Mouse (Mus musculus) embryonic facial prominence, embryonic 14.5 days (tissue): ENCODE measurements around the gene Dnah7c. TPM values are rescaled to one million over a fixed set of nuclear protein-coding genes. Genes with fewer than 3 reads are reported as not detected.
"Not testable (repeated sequence)": the region's sequence is repeated elsewhere in the genome, so short reads cannot be mapped to it uniquely, and the experiment has no call there.

Experiments used
- ATAC-seq: fragments of 200-750 bp; cut with Nextera tagmentation; 2 replicates; pipeline ENCODE4 v1.8.0; 2017; ENCODE audit warnings: low read depth, moderate number of reproducible peaks, moderate TSS enrichment
- DNase-seq: peaks from one replicate; pipeline ENCODE4 v3.0.0-alpha.2; 2015; ENCODE audit warnings: low spot score
- H3K27ac ChIP-seq: fragments of 300-500 bp; sonication (generic); replicated peaks from 2 replicates; pipeline ENCODE4 v1.5.1; 2014; ENCODE audit warnings: low read depth, mild to moderate bottlenecking, low read length, moderate library complexity
- H3K27me3 ChIP-seq: fragments of 300-500 bp; sonication (generic); replicated peaks from 2 replicates; pipeline ENCODE4 v1.6.1; 2014; ENCODE audit warnings: low read length; ENCODE audit not compliant: control insufficient read depth, insufficient read depth
- H3K36me3 ChIP-seq: fragments of 300-500 bp; sonication (generic); 2 replicates; pipeline ENCODE4 v1.6.1; 2014; ENCODE audit warnings: low read length, mixed read lengths; ENCODE audit not compliant: control insufficient read depth, insufficient read depth
- H3K4me1 ChIP-seq: fragments of 300-500 bp; sonication (generic); 2 replicates; pipeline ENCODE4 v1.6.1; 2014; ENCODE audit warnings: antibody characterized with exemption, low read length; ENCODE audit not compliant: control insufficient read depth, insufficient read depth
- H3K4me2 ChIP-seq: fragments of 300-500 bp; sonication (generic); 2 replicates; pipeline ENCODE4 v1.6.1; 2014; ENCODE audit warnings: low read depth, mild to moderate bottlenecking, low read length, moderate library complexity, mixed read lengths
- H3K4me3 ChIP-seq: fragments of 300-500 bp; sonication (generic); 2 replicates; pipeline ENCODE4 v1.5.1; 2014; ENCODE audit warnings: low read depth, mild to moderate bottlenecking, low read length
- H3K9ac ChIP-seq: fragments of 300-500 bp; sonication (generic); 2 replicates; pipeline ENCODE4 v1.6.1; 2014; ENCODE audit warnings: low read depth, mild to moderate bottlenecking, low read length, moderate library complexity, mixed read lengths
- H3K9me3 ChIP-seq: fragments of 300-500 bp; sonication (generic); 2 replicates; pipeline ENCODE4 v1.6.1; 2016; ENCODE audit warnings: low read length; ENCODE audit not compliant: control insufficient read depth
- WGBS: fragments of 180-500 bp; shearing (Covaris S2); extraction: QIAGEN DNeasy Blood & Tissue Kit; methylation state at CpG from one replicate; pipeline ENCODE4 v1.1.7; 2014; 5-methylcytosine and 5-hydroxymethylcytosine counted together
- polyA plus RNA-seq: library from polyadenylated mRNA; unstranded; fragments of >200 nt; fragmentation: Nextera tagmentation; extraction: Ambion mirVana; gene quantifications from 2 replicates; pipeline ENCODE4 v1.2.1, GENCODE M21; 2014

The Dnah7c gene
- polyA plus RNA-seq, 1 experiment from 2014 or later: 0.18 TPM

DNA sequence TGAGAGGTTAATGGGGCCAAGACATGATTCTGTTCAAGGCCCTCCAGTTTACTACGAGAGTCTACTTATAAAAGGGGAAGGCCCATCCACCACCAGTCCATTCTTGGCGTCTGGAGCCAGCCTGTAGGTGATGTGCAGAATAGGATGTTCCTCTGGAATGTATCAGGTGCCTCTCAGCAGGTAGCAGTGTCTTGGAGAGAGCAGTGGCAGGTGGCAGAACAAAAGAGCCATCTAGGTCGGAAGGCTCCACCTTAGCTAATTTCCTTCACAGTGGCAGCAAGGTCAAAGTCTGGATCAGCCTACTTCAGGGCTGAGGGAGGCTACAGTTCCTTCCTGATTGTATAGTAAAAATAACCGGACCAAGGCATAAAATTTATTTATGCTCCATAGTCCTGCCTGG lies 224.4 kb downstream of the Dnah7c start:
- H3K4me3 ChIP-seq, H3K4me1 ChIP-seq, H3K9me3 ChIP-seq, H3K9ac ChIP-seq, H3K27ac ChIP-seq, H3K36me3 ChIP-seq, ATAC-seq, DNase-seq, H3K4me2 ChIP-seq, H3K27me3 ChIP-seq: not testable (repeated sequence)
- WGBS: 88% methylated on average over 4 of the region's 4 CpGs

DNA sequence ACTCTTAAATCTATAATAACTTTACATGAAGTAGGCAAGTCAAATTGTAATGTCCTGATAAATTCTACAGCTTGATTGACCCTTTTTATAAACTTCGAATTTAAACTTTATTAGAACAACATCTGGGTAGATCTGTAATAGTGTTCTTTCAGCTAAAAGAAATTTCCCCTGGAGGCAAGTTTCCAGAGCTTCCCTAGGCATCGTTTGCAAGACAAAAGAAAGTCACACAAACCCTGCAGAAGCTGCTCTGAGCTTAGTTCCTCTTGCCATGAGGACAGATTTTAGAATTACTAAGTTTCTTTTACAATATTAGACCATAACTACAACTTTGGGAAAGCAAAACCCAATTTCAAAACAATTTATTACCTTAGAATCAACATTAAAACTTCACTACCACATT lies 227.3 kb downstream of the Dnah7c start:
- ATAC-seq, H3K27ac ChIP-seq, H3K27me3 ChIP-seq, H3K9ac ChIP-seq, H3K4me2 ChIP-seq, H3K4me1 ChIP-seq, H3K4me3 ChIP-seq, H3K9me3 ChIP-seq, DNase-seq, H3K36me3 ChIP-seq: not testable (repeated sequence)
- 43% methylated on average over 2 of the region's 2 CpGs for WGBS

DNA sequence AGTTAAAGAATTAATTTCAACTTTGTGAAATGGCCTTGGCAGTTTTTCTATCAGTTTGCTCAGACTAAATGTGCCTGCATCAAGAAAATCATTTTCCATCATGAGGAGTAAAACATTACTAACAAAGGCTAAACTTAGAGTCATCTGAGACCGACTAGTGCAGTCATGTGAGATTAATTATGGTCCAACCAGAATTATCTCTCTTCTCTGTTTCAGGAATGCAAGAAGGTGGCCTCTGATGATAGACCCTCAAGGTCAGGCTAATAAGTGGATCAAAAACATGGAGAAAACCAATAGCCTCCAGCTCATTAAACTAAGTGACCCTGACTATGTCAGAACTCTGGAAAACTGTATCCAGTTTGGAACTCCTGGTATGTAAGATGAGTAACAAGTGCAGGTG lies 299.4 kb downstream of the Dnah7c start:
- H3K27me3 ChIP-seq, H3K4me1 ChIP-seq, H3K9ac ChIP-seq, DNase-seq, H3K4me2 ChIP-seq, H3K27ac ChIP-seq, ATAC-seq, H3K36me3 ChIP-seq, H3K4me3 ChIP-seq, H3K9me3 ChIP-seq: not testable (repeated sequence)
- 25% methylated on average over 1 of the region's 1 CpGs for WGBS

DNA sequence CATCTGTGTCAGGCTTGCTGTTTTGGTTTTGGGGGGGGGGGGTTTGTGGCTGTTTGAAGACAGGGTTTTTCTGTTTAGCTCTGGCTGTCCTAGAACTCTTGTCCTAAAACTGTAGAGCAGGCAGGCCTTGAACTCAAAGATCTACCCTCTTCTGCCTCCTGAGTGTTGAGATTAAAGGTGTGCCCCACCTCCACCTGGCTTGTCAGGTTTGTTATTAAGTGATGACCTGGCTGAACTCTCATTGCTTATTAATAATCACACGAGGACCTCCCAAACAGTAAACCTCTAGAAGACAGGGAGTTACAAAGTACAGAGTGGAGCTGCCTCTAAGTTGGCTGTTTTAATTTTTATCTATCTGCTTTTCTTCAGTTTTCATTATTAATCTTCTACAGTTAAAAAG lies 299.9 kb downstream of the Dnah7c start:
- WGBS: 59% methylated on average over 1 of the region's 1 CpGs
- H3K9me3 ChIP-seq: no peaks in the 10 kb centered on the region
- H3K9ac ChIP-seq: no peak overlapping the region
- H3K36me3 ChIP-seq: no peaks in the 10 kb centered on the region
- H3K4me2 ChIP-seq: no peak overlapping the region
- H3K27me3 ChIP-seq: no peaks in the 10 kb centered on the region
- no peaks in the 10 kb centered on the region for H3K4me1 ChIP-seq
- DNase-seq (no peak), ATAC-seq (no peak)
- H3K4me3 ChIP-seq: no peak overlapping the region
- no peak overlapping the region for H3K27ac ChIP-seq

DNA sequence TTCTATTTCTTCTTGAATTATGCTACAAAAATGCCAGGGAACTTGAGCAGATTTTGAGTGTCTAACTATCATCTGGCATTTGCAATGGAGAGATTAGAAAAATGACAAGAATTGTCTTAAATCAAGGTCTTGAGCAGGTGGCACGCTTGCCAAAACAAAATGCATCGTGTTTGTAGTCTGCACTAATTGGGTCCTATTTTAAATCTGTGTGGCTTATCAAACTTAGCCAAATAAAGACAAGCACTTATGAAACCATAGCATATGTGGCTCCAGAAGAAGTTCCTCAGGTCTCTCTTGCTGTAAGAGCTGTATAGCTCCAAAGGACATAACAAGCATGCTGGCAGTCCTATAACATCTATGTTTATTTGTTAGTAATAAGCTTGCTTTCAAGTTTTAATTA lies 300.3 kb downstream of the Dnah7c start:
- WGBS: 80% methylated on average over 2 of the region's 2 CpGs
- H3K4me3 ChIP-seq, ATAC-seq, H3K4me1 ChIP-seq, H3K27me3 ChIP-seq, H3K9me3 ChIP-seq, DNase-seq, H3K36me3 ChIP-seq, H3K27ac ChIP-seq, H3K4me2 ChIP-seq, H3K9ac ChIP-seq: not testable (repeated sequence)

- not testable (repeated sequence) for H3K27me3 ChIP-seq, H3K4me2 ChIP-seq, H3K36me3 ChIP-seq, H3K9me3 ChIP-seq, H3K27ac ChIP-seq, H3K9ac ChIP-seq, H3K4me1 ChIP-seq, DNase-seq, ATAC-seq, H3K4me3 ChIP-seq
- 88% methylated on average over 3 of the region's 3 CpGs for WGBS
Observed at GRCm38 (mm10) chr1:46729731-46730130, 304.3 kb downstream of the Dnah7c start.

GRCm38 (mm10) chr1:46733405-46734106 lies 308.2 kb downstream of the Dnah7c start:
- DNase-seq, H3K4me1 ChIP-seq, H3K4me3 ChIP-seq, H3K27me3 ChIP-seq, H3K9me3 ChIP-seq, H3K27ac ChIP-seq, ATAC-seq, H3K9ac ChIP-seq, H3K36me3 ChIP-seq, H3K4me2 ChIP-seq: not testable (repeated sequence)
- 72% methylated on average over 2 of the region's 2 CpGs for WGBS

DNA sequence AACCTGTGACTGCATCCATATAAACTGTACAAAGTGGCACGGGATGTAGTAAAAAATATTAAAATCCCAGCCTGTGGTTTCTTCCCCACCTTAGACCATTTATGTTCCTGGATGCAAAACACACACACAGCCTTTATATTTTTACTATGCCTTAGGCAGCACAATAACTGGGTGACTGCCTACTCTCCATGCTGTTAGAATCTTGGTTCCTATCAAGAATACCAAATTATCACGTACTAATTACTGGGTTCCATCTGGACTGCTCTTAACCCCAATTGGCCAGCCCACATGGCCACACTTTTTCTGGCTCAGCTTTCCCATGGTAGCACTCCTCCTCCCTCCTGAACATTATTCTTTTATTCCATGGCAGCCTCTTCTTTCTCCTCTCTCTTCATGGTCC lies 309.1 kb downstream of the Dnah7c start:
- not testable (repeated sequence) for H3K4me1 ChIP-seq, H3K27ac ChIP-seq, H3K4me2 ChIP-seq, H3K9ac ChIP-seq, H3K27me3 ChIP-seq, H3K9me3 ChIP-seq, H3K36me3 ChIP-seq, DNase-seq, H3K4me3 ChIP-seq, ATAC-seq
- 80% methylated on average over 2 of the region's 2 CpGs for WGBS

DNA sequence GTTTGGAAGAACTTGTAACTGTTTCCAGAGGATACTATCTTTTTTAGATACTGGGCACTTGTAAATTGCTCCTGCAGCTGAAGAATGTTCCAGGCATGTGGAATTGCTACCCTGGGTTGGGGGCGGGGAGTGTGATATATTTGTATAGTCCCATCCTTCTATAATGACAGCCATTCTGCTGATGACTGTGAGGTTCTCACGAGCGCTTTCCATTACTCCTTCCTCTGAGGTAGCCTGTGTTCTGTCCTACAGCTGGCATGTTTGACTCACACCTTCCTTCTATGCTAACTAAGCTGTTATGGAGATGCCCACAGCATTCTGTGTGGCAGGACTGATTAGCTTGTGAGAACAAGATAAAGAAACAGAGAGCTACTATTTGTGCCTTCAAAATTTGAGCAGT lies 339.2 kb downstream of the Dnah7c start:
- H3K27ac ChIP-seq, ATAC-seq, H3K27me3 ChIP-seq, H3K4me1 ChIP-seq, H3K36me3 ChIP-seq, H3K9me3 ChIP-seq, DNase-seq, H3K4me2 ChIP-seq, H3K4me3 ChIP-seq, H3K9ac ChIP-seq: not testable (repeated sequence)
- WGBS: 66% methylated on average over 3 of the region's 3 CpGs
